ENCODE assay signal across 26 mouse cellular contexts in the genomic region with DNA sequence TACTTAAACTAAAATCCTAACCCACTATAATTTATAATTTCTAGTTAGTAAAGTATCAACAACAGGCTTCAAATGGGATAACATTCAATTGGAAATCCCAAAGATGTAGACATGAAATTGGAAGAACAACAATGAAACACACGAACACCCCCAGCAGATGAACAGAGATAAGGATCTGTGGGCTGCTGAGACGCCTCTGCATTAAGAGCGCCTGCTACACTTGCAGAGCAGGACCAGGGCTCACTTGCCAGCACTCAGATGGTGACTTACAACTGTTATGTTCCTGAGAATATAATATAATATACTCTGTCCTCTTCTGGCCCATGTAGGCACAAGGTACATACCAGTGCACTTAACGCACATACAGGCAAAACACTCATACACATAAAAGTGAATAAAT. TPM values are rescaled to one million over a fixed set of nuclear protein-coding genes. Genes with fewer than 3 reads are reported as not detected.
A peak's percentile ranks its signal among the peaks of the same experiment; 100 is the strongest.
DNase-seq lines count a peak whose midpoint lies in the region; ATAC-seq and TF ChIP-seq lines count a peak whose summit lies in the region.
"Had no signal": no experiment of that assay in that cellular context is flagged by ENCODE, and none has a peak within 500 bp of the region (broad histone marks: within the 10 kb centered on the region; RNA-seq: fewer than 3 reads in every experiment).

No protein-coding gene starts in this region.

- no peak overlapping the region for H3K27ac ChIP-seq in midbrain, embryonic 15.5 days
- H3K27ac ChIP-seq: forebrain, embryonic 10.5 days; forebrain, embryonic 13.5 days; heart, embryonic 15.5 days; hindbrain, embryonic 14.5 days; intestine, embryonic 15.5 days had no signal

- no peak for TF ChIP-seq CTCF in G1E (IDR thresholded peaks at IDR 0.05; ENCODE audit: low read depth, low read length)

- intact Hi-C loops in heart, postnatal 14 days (cut with DNase I): no loop called here

- no peak overlapping the region for H3K9ac ChIP-seq in midbrain, embryonic 15.5 days
- H3K9ac ChIP-seq: forebrain, embryonic 13.5 days; heart, embryonic 12.5 days; heart, embryonic 15.5 days; hindbrain, embryonic 14.5 days; intestine, embryonic 15.5 days had no signal

- peak; percentile 2 for DNase-seq in embryo, embryonic 11 days
- no peak for DNase-seq in embryo, embryonic 10.5 days (ENCODE audit: low spot score)
- peak; percentile 31 for DNase-seq in 416B (ENCODE audit: low read depth)
- no peak for DNase-seq in G1E (ENCODE audit: low spot score)
- no peak for DNase-seq in cerebellum, adult 9-11 months
- no peak for DNase-seq in heart, postnatal 14 days
- DNase-seq: adrenal gland, adult 2 months; adrenal gland, postnatal 14 days; B cell, adult 2 months; cerebellum, adult 11-12 months; cerebellum, adult 8-10 months; cerebellum, postnatal 14 days; gastrocnemius, postnatal 10 days; gastrocnemius, postnatal 36 days; heart, postnatal 10 days; heart, postnatal 4 days; kidney, adult 11 months had no signal

- H3K4me3 ChIP-seq in G1E (ENCODE audit: low read depth, low read length): no peak overlapping the region
- no peak overlapping the region for H3K4me3 ChIP-seq in midbrain, embryonic 15.5 days
- H3K4me3 ChIP-seq: forebrain, embryonic 10.5 days; forebrain, embryonic 13.5 days; heart, embryonic 12.5 days; heart, embryonic 15.5 days; intestine, embryonic 15.5 days had no signal

- peaks cover 11% of the 10 kb centered on the region for H3K4me1 ChIP-seq in G1E (ENCODE audit: insufficient read depth, low read depth, low read length)
- no peaks in the 10 kb centered on the region for H3K4me1 ChIP-seq in midbrain, embryonic 15.5 days
- H3K4me1 ChIP-seq: forebrain, embryonic 10.5 days; forebrain, embryonic 13.5 days; heart, embryonic 12.5 days; heart, embryonic 15.5 days; intestine, embryonic 15.5 days had no signal

- 88% methylated on average over 4 of the region's 4 CpGs for WGBS in midbrain, embryonic 15.5 days

- no peak overlapping the region for H3K4me2 ChIP-seq in midbrain, embryonic 15.5 days
- H3K4me2 ChIP-seq: forebrain, embryonic 13.5 days; heart, embryonic 12.5 days; heart, embryonic 15.5 days; hindbrain, embryonic 14.5 days; intestine, embryonic 15.5 days had no signal

- no peaks in the 10 kb centered on the region for H3K9me3 ChIP-seq in G1E (replicated peaks)
- H3K9me3 ChIP-seq in midbrain, embryonic 15.5 days: no peaks in the 10 kb centered on the region
- H3K9me3 ChIP-seq: forebrain, embryonic 10.5 days; forebrain, embryonic 13.5 days; heart, embryonic 12.5 days; heart, embryonic 15.5 days; intestine, embryonic 15.5 days had no signal

- H3K27me3 ChIP-seq in G1E (ENCODE audit: insufficient read depth, low read length): no peaks in the 10 kb centered on the region
- no peaks in the 10 kb centered on the region for H3K27me3 ChIP-seq in midbrain, embryonic 15.5 days (replicated peaks)
- H3K27me3 ChIP-seq: forebrain, embryonic 13.5 days; heart, embryonic 12.5 days; heart, embryonic 15.5 days; intestine, embryonic 15.5 days had no signal

- peak; percentile 55 for ATAC-seq in G1E (ENCODE audit: extremely low read depth, insufficient number of reproducible peaks, low FRiP score, poor library complexity, severe bottlenecking)
- peak; percentile 30 for ATAC-seq in inflammation-experienced regulatory T-cells, adult 6 months
- no peak for ATAC-seq in midbrain, embryonic 15.5 days (replicated peaks)
- ATAC-seq: forebrain, embryonic 13.5 days; forebrain, embryonic 16.5 days; intestine, embryonic 15.5 days had no signal

- peaks cover 57% of the 10 kb centered on the region for H3K36me3 ChIP-seq in G1E (replicated peaks)
- peaks cover 10% of the 10 kb centered on the region; the same call in 1 of the 2 replicates for H3K36me3 ChIP-seq in midbrain, embryonic 15.5 days (replicated peaks)

RNA-seq across cellular contexts. Expression of gene Ccnh, which starts 29.4 kb away (rescaled TPM):
- total RNA-seq in G1E (2014; fragmentation: Nextera tagmentation) (110 and 136 TPM in 2 replicates), G1E (2017) (74.5 and 103 TPM in 2 replicates)
- polyA plus RNA-seq in G1E (2012): 34.7 and 46.2 TPM in 2 replicates
- polyA plus RNA-seq in inflammation-experienced regulatory T-cells, adult 6 months (2017; shearing (Covaris generic)): 100 to 1,000 TPM; 109 to 138 (median 137) TPM
- total RNA-seq in heart, postnatal 14 days (2021): 10 to 100 TPM; 25.3 to 28.0 TPM
- 76.8 and 82.7 TPM in 2 replicates for polyA plus RNA-seq in midbrain, embryonic 15.5 days (2015; fragmentation: Nextera tagmentation; extraction: Ambion mirVana)

Comparison
In these comparisons a context has a peak if more than half of its experiments do, and no peak if none do; other contexts are left out.
1. DNase-seq: peak in embryo, embryonic 11 days (single experiment) and 416B (single experiment); none in embryo, embryonic 10.5 days (single experiment), G1E (single experiment), cerebellum, adult 9-11 months (single experiment) and heart, postnatal 14 days (0 of 2).